Mouse (Mus musculus): Measurements from ENCODE around the gene Adcy2. TPM values are rescaled to one million over a fixed set of nuclear protein-coding genes. Genes with fewer than 3 reads are reported as not detected.

The Adcy2 gene
- polyA plus RNA-seq, 1 experiment, result 0.32 TPM

GRCm38 (mm10) chr13:68583961-68584360, 415.4 kb downstream of the Adcy2 start:
- Histone ChIP-seq H3K4me1 (ENCODE audit: control insufficient read depth, insufficient read depth, insufficient read length, low read length) (no peaks in the 10 kb centered on the region), H3K4me3 (ENCODE audit: insufficient read depth, low read depth, low read length) (no peak overlapping the region)

DNA sequence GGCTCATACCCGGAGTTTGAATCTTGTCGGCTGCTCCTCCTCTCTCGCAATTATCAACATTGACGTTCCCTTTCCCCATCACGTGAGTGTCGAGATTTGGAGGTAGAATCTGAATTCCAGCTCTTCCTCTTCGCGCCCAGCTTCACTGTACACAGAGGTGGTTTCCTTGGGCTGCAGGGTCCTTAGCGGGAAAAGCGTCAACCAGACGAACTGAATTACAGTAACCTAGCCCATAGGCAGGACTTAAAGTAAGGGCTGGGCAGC, 416.9 kb downstream of the Adcy2 start:
- Histone ChIP-seq H3K4me1 (ENCODE audit: control insufficient read depth, insufficient read depth, insufficient read length, low read length) (no peaks in the 10 kb centered on the region), H3K4me3 (ENCODE audit: insufficient read depth, low read depth, low read length) (peak overlapping the region; percentile 93), H3K27ac (replicated peaks; ENCODE audit: low read depth, low read length) (no peak overlapping the region)

More at GRCm38 (mm10) chr13:68583961-68584360, 415.4 kb downstream of the Adcy2 start:
- no peak overlapping the region for H3K27ac ChIP-seq (replicated peaks; ENCODE audit: low read depth, low read length)

- H3K27ac ChIP-seq (replicated peaks; ENCODE audit: low read depth, low read length), result peak within 1 kb of the TSS; percentile 35; the same call in 1 of the 2 replicates
- no peaks in the 10 kb centered on the region for H3K4me1 ChIP-seq (ENCODE audit: control insufficient read depth, insufficient read depth, insufficient read length, low read length)
- H3K4me3 ChIP-seq (ENCODE audit: insufficient read depth, low read depth, low read length), result peak within 1 kb of the TSS; percentile 93
Observed at GRCm38 (mm10) chr13:68581747-68582516, 417.4 kb downstream of the Adcy2 start, which contains the start of the genes Mtrr and Fastkd3. Mtrr (minus strand) TSS chr13:68582149. Fastkd3 (plus strand) TSS chr13:68582234.

- H3K27ac ChIP-seq (replicated peaks; ENCODE audit: low read depth, low read length), result no peak overlapping the region
- H3K4me3 ChIP-seq (ENCODE audit: insufficient read depth, low read depth, low read length), result peak overlapping the region; percentile 93
- no peaks in the 10 kb centered on the region for H3K4me1 ChIP-seq (ENCODE audit: control insufficient read depth, insufficient read depth, insufficient read length, low read length)
Observed at GRCm38 (mm10) chr13:68581086-68581740, 418.1 kb downstream of the Adcy2 start.

- Histone ChIP-seq H3K27ac (replicated peaks; ENCODE audit: low read depth, low read length) (no peak overlapping the region), H3K4me1 (ENCODE audit: control insufficient read depth, insufficient read depth, insufficient read length, low read length) (no peaks in the 10 kb centered on the region), H3K4me3 (ENCODE audit: insufficient read depth, low read depth, low read length) (no peak overlapping the region)
Observed at GRCm38 (mm10) chr13:68577945-68578344, 421.4 kb downstream of the Adcy2 start.

DNA sequence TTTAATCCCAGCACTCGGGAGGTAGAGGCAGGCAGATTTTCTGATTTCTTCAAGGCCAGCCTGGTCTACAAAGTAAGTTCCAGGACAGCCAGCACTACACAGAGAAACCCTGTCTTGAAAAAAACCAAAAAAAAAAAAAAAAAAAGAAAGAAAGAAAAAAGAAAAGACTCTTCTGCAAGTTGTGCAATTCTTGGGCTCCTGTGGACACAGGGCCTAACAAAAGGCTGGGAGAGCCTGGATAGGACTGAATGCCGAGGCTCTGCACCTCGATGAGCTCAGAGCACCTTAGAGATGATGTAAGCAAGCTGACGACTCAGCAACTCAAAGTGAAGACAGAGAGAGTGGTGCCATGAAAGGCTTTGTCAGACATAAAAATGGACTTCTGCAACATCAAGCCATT, 424.9 kb downstream of the Adcy2 start:
- Histone ChIP-seq H3K4me3 (ENCODE audit: insufficient read depth, low read depth, low read length) (no peak overlapping the region), H3K27ac (replicated peaks; ENCODE audit: low read depth, low read length) (no peak overlapping the region), H3K4me1 (ENCODE audit: control insufficient read depth, insufficient read depth, insufficient read length, low read length) (no peaks in the 10 kb centered on the region)

DNA sequence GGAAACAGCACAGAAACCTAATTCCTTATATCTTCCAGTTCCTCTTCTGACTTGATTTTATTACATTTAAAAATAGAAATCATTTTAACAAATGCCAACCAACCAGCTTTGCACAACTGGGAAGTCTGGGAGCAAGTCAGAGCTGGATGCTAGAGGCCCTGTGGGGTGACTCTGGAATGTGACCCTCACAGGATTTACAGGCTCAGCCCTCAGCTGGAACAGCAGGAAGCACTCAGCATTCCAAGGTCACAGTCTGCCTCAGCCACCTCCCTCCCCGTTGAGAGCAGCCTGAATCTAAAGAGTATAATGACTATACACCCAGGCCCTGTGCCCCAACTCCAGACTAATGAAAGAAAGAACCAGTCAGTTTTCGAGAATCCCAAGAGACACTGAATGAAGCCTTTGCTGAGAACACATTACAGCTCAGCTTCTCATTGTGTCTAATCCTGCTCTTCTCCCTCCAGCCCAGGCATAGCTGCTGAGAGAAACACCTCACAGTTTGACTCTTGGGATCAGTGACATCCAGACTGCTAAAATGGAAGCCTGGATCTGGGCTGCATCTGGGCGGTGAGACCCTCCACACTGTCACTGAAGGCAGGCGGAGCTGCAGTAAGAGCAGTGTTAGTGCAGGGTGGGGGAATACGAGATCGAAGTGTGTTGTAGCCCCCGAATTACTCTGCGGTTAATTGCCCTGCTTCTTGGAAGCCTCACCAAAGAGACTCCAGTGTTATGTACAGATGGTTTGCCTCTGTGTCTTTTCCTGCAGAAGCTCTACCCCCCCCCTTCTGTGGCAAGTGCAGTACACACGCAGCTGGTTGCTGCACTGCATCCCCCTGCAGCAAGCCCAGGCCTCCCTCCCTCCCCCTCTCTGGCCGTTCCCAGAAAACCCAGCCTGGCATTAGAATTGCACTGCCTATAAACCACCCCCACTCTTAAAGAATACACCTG, 426.1 kb downstream of the Adcy2 start:
- no peak overlapping the region for H3K27ac ChIP-seq (replicated peaks; ENCODE audit: low read depth, low read length)
- H3K4me3 ChIP-seq (ENCODE audit: insufficient read depth, low read depth, low read length), result no peak overlapping the region
- H3K4me1 ChIP-seq (ENCODE audit: control insufficient read depth, insufficient read depth, insufficient read length, low read length), result no peaks in the 10 kb centered on the region

- H3K27ac ChIP-seq (replicated peaks; ENCODE audit: low read depth, low read length), result no peak overlapping the region
Observed at GRCm38 (mm10) chr13:68572247-68572646, 427.1 kb downstream of the Adcy2 start.

More at GRCm38 (mm10) chr13:68572247-68572646, 427.1 kb downstream of the Adcy2 start:
- no peak overlapping the region for H3K4me3 ChIP-seq (ENCODE audit: insufficient read depth, low read depth, low read length)
- H3K4me1 ChIP-seq (ENCODE audit: control insufficient read depth, insufficient read depth, insufficient read length, low read length), result no peaks in the 10 kb centered on the region

All from brown adipose tissue, adult 24 weeks (tissue).